In the genomic region with DNA sequence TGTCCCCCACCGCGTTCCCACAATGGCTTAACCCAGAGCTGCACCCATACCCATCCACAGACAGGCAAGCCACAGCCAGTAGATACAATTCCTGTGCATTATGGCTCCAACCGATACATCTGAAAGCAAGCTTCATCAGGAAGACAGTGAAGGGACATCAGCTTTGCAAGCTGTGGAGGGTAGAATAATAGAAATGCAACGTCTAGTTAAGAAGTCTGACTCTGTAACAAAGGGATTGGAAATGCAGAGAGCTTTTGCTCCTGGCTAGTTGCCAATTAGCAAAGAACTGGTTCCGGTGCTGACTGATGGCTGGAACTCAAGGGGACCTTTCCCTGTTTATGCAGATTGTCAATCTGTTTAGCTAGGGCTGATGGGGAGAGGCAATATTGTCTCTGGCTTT, we compare ENCODE assay signal across 16 mouse cellular contexts. TPM values are rescaled to one million over a fixed set of nuclear protein-coding genes. Genes with fewer than 3 reads are reported as not detected.
DNase-seq lines count a peak whose midpoint lies in the region; ATAC-seq and TF ChIP-seq lines count a peak whose summit lies in the region.
"Had no signal": no experiment of that assay in that cellular context is flagged by ENCODE, and none has a peak within 500 bp of the region (broad histone marks: within the 10 kb centered on the region; RNA-seq: fewer than 3 reads in every experiment).

No protein-coding gene starts in this region.

- 0 out of 2 replicates have a peak, but pooled peaks cover 6% of the 10 kb centered on the region for H3K4me1 ChIP-seq in kidney, embryonic 15.5 days
- peaks cover 2% of the 10 kb centered on the region; the same call in 1 of the 2 replicates for H3K4me1 ChIP-seq in testis, adult 2 months (ENCODE audit: control insufficient read depth, insufficient read depth, low read length)
- H3K4me1 ChIP-seq in forebrain, embryonic 16.5 days (replicated peaks; ENCODE audit: control insufficient read depth, insufficient read depth, low read length): peaks cover 7% of the 10 kb centered on the region; the same call in 1 of the 2 replicates
- no peaks in the 10 kb centered on the region for H3K4me1 ChIP-seq in thymus, adult 2 months (replicated peaks; ENCODE audit: control insufficient read depth, insufficient read depth, low read length)

- ATAC-seq in kidney, embryonic 15.5 days (replicated peaks; ENCODE audit: low FRiP score): no peak
- ATAC-seq in forebrain, embryonic 16.5 days: peak; percentile 56

- H3K36me3 ChIP-seq in kidney, embryonic 15.5 days: peaks cover 38% of the 10 kb centered on the region
- no peaks in the 10 kb centered on the region; the same call in 1 of the 2 replicates for H3K36me3 ChIP-seq in testis, adult 2 months (ENCODE audit: control insufficient read depth, insufficient read depth, low read length)
- H3K36me3 ChIP-seq in forebrain, embryonic 16.5 days (ENCODE audit: control insufficient read depth, insufficient read depth): peaks cover 18% of the 10 kb centered on the region
- peaks cover 30% of the 10 kb centered on the region for H3K36me3 ChIP-seq in thymus, adult 2 months (ENCODE audit: control insufficient read depth, insufficient read depth, low read length)

- no peaks in the 10 kb centered on the region for H3K9me3 ChIP-seq in kidney, embryonic 15.5 days (replicated peaks)
- no peaks in the 10 kb centered on the region for H3K9me3 ChIP-seq in forebrain, embryonic 16.5 days (ENCODE audit: control insufficient read depth, low read length)

- no peak overlapping the region for H3K4me3 ChIP-seq in kidney, embryonic 15.5 days (replicated peaks)
- no peak overlapping the region for H3K4me3 ChIP-seq in testis, adult 2 months (ENCODE audit: control insufficient read depth, low read depth, low read length)
- no peak overlapping the region for H3K4me3 ChIP-seq in forebrain, embryonic 16.5 days (replicated peaks; ENCODE audit: low read length)
- no peak overlapping the region for H3K4me3 ChIP-seq in thymus, adult 2 months (ENCODE audit: control insufficient read depth, insufficient read depth, low read length)
- H3K4me3 ChIP-seq: heart, adult 2 months had no signal

- no peak overlapping the region for H3K9ac ChIP-seq in kidney, embryonic 15.5 days
- no peak overlapping the region for H3K9ac ChIP-seq in forebrain, embryonic 16.5 days (replicated peaks; ENCODE audit: low read depth, low read length)

- TF ChIP-seq POLR2A in testis, adult 2 months (IDR thresholded peaks at IDR 0.05; ENCODE audit: control insufficient read depth, low read depth, low read length): no peak
- TF ChIP-seq POLR2A in thymus, adult 2 months (IDR thresholded peaks at IDR 0.05; ENCODE audit: control insufficient read depth, extremely low read depth, insufficient read depth, low read length, poor library complexity): no peak

- 44% methylated on average over 5 of the region's 5 CpGs for WGBS in kidney, embryonic 15.5 days
- 26% methylated on average over 5 of the region's 5 CpGs for WGBS in forebrain, embryonic 16.5 days
- WGBS in thymus, adult 2 months: 72% methylated on average over 5 of the region's 5 CpGs

- no peak for DNase-seq in kidney, postnatal 10 days
- DNase-seq in testis, postnatal 10 days (ENCODE audit: low spot score): no peak
- DNase-seq in yolk sac, embryonic 10.5 days (ENCODE audit: low spot score): no peak
- no peak for DNase-seq in thymus, adult 2 months
- DNase-seq: cerebellum, adult 9-10 months; heart, adult 2 months; heart, postnatal 4 days; kidney, postnatal 14 days; right cerebral cortex, postnatal 14 days had no signal

- no peak for TF ChIP-seq CTCF in testis, adult 2 months (IDR thresholded peaks at IDR 0.05; ENCODE audit: control insufficient read depth, insufficient read depth, insufficient replicate concordance, low read depth, low read length)
- TF ChIP-seq CTCF in thymus, adult 2 months (IDR thresholded peaks at IDR 0.05; ENCODE audit: borderline replicate concordance, control insufficient read depth, extremely low read depth, insufficient read depth, low read length, poor library complexity): no peak

- H3K27ac ChIP-seq in kidney, embryonic 15.5 days: 0 out of 2 replicates have a peak overlapping the region, but pooled peaks have one; percentile 11
- peak overlapping the region; percentile 66 for H3K27ac ChIP-seq in testis, adult 2 months (ENCODE audit: control insufficient read depth, insufficient read depth, low read depth, low read length)
- H3K27ac ChIP-seq in forebrain, embryonic 16.5 days (ENCODE audit: low read length): 0 out of 2 replicates have a peak overlapping the region, but pooled peaks have one; percentile 3
- no peak overlapping the region for H3K27ac ChIP-seq in thymus, adult 2 months (ENCODE audit: control insufficient read depth, insufficient read depth, low read length)
- H3K27ac ChIP-seq: heart, adult 2 months; macrophage had no signal

- H3K4me2 ChIP-seq in kidney, embryonic 15.5 days: no peak overlapping the region
- H3K4me2 ChIP-seq in forebrain, embryonic 16.5 days (ENCODE audit: low read length): no peak overlapping the region

- no peaks in the 10 kb centered on the region for H3K27me3 ChIP-seq in kidney, embryonic 15.5 days
- no peaks in the 10 kb centered on the region for H3K27me3 ChIP-seq in testis, adult 2 months (ENCODE audit: control insufficient read depth, insufficient read depth, low read length)
- H3K27me3 ChIP-seq in forebrain, embryonic 16.5 days (replicated peaks; ENCODE audit: control insufficient read depth, insufficient read depth, low read length): no peaks in the 10 kb centered on the region
- H3K27me3 ChIP-seq in thymus, adult 2 months (ENCODE audit: control insufficient read depth, insufficient read depth, low read length): no peaks in the 10 kb centered on the region

RNA-seq across cellular contexts. Expression of a gene that starts 10.4 kb away (rescaled TPM):
- 689 and 781 TPM in 2 replicates for polyA plus RNA-seq in kidney, embryonic 15.5 days (2015; fragmentation: Nextera tagmentation; extraction: Ambion mirVana)
- 423 and 429 TPM in 2 replicates for polyA plus RNA-seq in testis, adult 2 months (2012; rRNA removed)
- 536 and 561 TPM in 2 replicates for polyA plus RNA-seq in forebrain, embryonic 16.5 days (2015; fragmentation: Nextera tagmentation; extraction: Ambion mirVana)
- polyA plus RNA-seq in thymus, adult 2 months (2012; rRNA removed): 200 and 204 TPM in 2 replicates

RNA-seq across cellular contexts. Expression of a gene that starts 26.7 kb away (rescaled TPM):
- not detected in 2 replicates for polyA plus RNA-seq in kidney, embryonic 15.5 days (2015; fragmentation: Nextera tagmentation; extraction: Ambion mirVana)
- polyA plus RNA-seq in testis, adult 2 months (2012; rRNA removed): 0.36 and 0.49 TPM in 2 replicates
- not detected in 2 replicates for polyA plus RNA-seq in forebrain, embryonic 16.5 days (2015; fragmentation: Nextera tagmentation; extraction: Ambion mirVana)
- polyA plus RNA-seq in thymus, adult 2 months (2012; rRNA removed): 0.34 TPM in 1 of 2 replicates, not detected in the other
- polyA plus RNA-seq: embryonic facial prominence, embryonic 11.5 days; heart, adult 2 months; limb, embryonic 14.5 days; macrophage; neural tube, embryonic 11.5 days had no signal

RNA-seq across cellular contexts. Expression of a gene that starts 43.5 kb away (rescaled TPM):
- 15.0 and 15.7 TPM in 2 replicates for polyA plus RNA-seq in kidney, embryonic 15.5 days (2015; fragmentation: Nextera tagmentation; extraction: Ambion mirVana)
- polyA plus RNA-seq in testis, adult 2 months (2012; rRNA removed): 18.5 and 22.2 TPM in 2 replicates
- polyA plus RNA-seq in forebrain, embryonic 16.5 days (2015; fragmentation: Nextera tagmentation; extraction: Ambion mirVana): 55.9 and 65.2 TPM in 2 replicates
- 15.3 and 18.9 TPM in 2 replicates for polyA plus RNA-seq in thymus, adult 2 months (2012; rRNA removed)

RNA-seq across cellular contexts. Expression of a gene that starts 43.6 kb away (rescaled TPM):
- polyA plus RNA-seq in kidney, embryonic 15.5 days (2015; fragmentation: Nextera tagmentation; extraction: Ambion mirVana): 33.7 and 36.7 TPM in 2 replicates
- polyA plus RNA-seq in testis, adult 2 months (2012; rRNA removed): 3.3 and 3.4 TPM in 2 replicates
- polyA plus RNA-seq in forebrain, embryonic 16.5 days (2015; fragmentation: Nextera tagmentation; extraction: Ambion mirVana): 37.3 and 38.9 TPM in 2 replicates
- 11.3 and 12.9 TPM in 2 replicates for polyA plus RNA-seq in thymus, adult 2 months (2012; rRNA removed)

RNA-seq across cellular contexts. Expression of a gene that starts 47.6 kb away (rescaled TPM):
- polyA plus RNA-seq in kidney, embryonic 15.5 days (2015; fragmentation: Nextera tagmentation; extraction: Ambion mirVana): 4.7 and 5.0 TPM in 2 replicates
- polyA plus RNA-seq in testis, adult 2 months (2012; rRNA removed): not detected in 2 replicates
- 0.46 and 0.50 TPM in 2 replicates for polyA plus RNA-seq in forebrain, embryonic 16.5 days (2015; fragmentation: Nextera tagmentation; extraction: Ambion mirVana)
- polyA plus RNA-seq in thymus, adult 2 months (2012; rRNA removed): 0.03 TPM in 2 replicates
- polyA plus RNA-seq: macrophage had no signal
